Mouse (Mus musculus): ENCODE measurements around the gene Lins1.

Lins1 gene

GRCm38 (mm10) chr7:66733882-66734281 is 44.2 kb downstream of the Lins1 start:
- DNase-seq: no peak

GRCm38 (mm10) chr7:66734466-66734865 is 44.8 kb downstream of the Lins1 start:
- no peak for DNase-seq

DNA sequence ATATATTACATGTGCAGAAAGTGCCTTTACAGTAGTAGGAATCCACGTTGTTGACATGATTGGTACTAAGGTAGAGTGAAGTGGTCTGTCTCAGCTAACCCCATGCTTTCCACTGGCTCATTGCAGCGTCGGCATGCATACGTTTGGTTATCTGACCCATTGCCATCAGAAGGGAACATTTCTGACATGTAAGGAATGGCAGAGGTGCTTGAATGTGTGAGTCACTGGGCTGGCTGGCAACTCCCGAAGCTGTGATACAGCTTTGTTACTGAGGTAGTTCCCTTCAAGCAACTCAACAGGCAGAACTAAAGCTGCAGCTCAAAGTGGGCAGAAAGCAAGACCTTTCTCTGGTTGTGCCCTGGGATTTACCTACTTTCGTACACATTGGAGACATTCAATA is 45.3 kb downstream of the Lins1 start:
- DNase-seq: no peak

GRCm38 (mm10) chr7:66737418-66737817 is 47.7 kb downstream of the Lins1 start:
- no peak for DNase-seq

GRCm38 (mm10) chr7:66741008-66741407 is 51.3 kb downstream of the Lins1 start:
- no peak for DNase-seq

DNA sequence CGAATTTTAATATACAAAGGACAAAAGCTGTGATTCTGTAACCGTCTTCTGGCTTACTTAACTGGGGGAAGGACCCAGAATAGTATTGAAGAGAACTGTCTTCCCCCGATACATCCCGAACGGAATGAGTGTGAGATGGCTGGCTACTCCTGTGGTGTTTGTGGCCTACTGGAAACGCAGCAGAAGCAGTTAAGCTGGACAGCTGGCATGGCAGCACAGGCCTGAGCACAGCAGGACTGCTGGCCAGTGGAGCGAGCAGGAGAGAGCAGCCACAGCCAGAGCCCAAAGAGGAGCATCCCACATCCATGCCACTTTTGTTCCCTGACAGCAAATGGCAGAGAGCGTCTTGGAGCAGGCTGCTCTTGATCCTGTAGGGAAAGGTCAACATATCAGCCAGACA is 51.7 kb downstream of the Lins1 start:
- DNase-seq: no peak

- no peak for DNase-seq
Observed at GRCm38 (mm10) chr7:66743377-66743781, 53.7 kb downstream of the Lins1 start, which contains the start of gene Cers3. Cers3 (plus strand) TSS chr7:66743504.

GRCm38 (mm10) chr7:66746972-66747371 is 57.3 kb downstream of the Lins1 start:
- no peak for DNase-seq

DNA sequence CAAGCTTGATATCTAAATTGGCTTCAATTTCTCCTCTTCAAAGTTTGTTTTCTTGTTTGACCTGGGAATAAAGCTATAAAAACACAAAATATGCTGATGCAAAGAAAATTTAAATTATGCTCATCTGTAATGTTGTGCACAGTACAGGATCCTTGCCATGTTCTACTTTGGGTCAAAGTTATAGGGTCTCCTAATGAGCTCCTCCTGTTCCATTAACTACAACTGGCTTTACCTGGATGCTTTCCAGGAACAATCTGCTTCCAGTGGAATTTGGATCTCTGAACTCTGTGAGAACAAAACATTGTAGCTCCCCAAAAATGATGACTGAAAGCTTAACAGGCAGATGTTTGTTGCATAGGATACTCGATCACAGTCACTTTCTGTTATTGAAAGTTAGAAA is 60.3 kb downstream of the Lins1 start:
- no peak for DNase-seq

DNA sequence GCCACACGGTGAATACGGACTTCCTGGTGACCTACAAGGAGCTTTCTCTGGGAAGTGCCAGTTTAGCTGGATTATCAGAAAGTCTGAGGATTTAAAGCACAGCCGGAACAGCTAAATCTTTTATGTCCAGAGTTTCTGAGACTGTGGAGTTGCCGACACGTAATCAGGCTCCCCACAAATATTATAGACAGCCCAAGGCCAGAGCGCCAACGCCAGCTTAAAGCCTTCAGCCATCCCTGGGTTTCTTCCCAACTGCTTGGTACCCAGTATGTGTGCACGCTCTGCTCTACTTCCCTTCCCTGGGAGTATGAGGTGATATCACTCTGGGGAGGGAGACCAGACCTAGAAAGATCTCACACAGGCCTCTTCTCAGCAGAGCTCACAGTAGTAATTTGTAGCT is 64.1 kb downstream of the Lins1 start:
- no peak for DNase-seq

DNA sequence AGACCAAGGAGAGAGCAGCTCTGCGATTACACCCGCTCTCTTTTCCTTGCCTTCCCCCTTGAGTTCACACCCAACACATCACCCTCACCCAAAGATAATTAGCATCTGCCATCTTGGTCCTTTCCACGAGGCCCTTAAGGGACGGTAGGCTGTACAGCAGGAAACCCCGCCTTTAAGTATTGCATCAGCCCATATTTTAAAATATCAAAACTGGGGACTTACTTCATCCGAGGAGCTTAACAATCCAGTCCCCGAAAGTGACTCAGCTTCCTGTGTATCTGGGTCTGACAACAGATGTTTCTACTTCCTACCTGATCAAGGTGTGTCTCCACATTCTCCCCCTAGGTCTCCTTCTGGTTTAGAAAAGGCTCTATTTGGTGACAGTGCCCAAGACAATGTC is 65.9 kb downstream of the Lins1 start:
- no peak for DNase-seq

Measured in liver (tissue).